Mouse (Mus musculus): ENCODE measurements around the gene Eif6.

- no peak for TF ChIP-seq CTCF (IDR thresholded peaks at IDR 0.05; ENCODE audit: borderline replicate concordance, insufficient read depth, low read length)
- TF ChIP-seq POLR2A (IDR thresholded peaks at IDR 0.05; ENCODE audit: low read depth, low read length): no peak
Observed at GRCm38 (mm10) chr2:155774261-155774926, 52.3 kb downstream of the Eif6 start.

Data from embryonic fibroblast, embryonic 13.5 days (primary cell).